Mouse (Mus musculus) C2C12 (cell line): ENCODE data around the gene Clip4. TPM values are rescaled to one million over a fixed set of nuclear protein-coding genes. Genes with fewer than 3 reads are reported as not detected.

Source experiments
- H3K27me3 ChIP-seq: one replicate; pipeline ENCODE4 v1.6.1; 2011; ENCODE audit not compliant: control insufficient read depth, insufficient read depth, insufficient read length
- H3K36me3 ChIP-seq: one replicate; pipeline ENCODE4 v1.6.1; 2011; ENCODE audit not compliant: control insufficient read depth, insufficient read depth
- H3K4me3 ChIP-seq: one replicate; pipeline ENCODE4 v1.5.1; 2011; ENCODE audit warnings: mild to moderate bottlenecking, control low read depth; ENCODE audit not compliant: poor library complexity, insufficient read depth, severe bottlenecking
- H3K79me2 ChIP-seq: one replicate; pipeline ENCODE4 v1.6.1; 2011; ENCODE audit not compliant: control insufficient read depth, insufficient read depth
- H3K79me3 ChIP-seq: one replicate; pipeline ENCODE4 v1.6.1; 2011; ENCODE audit warnings: low read depth, control low read depth
- H3ac ChIP-seq: one replicate; pipeline ENCODE3; 2011; ENCODE audit warnings: low read depth; ENCODE audit not compliant: control insufficient read depth, insufficient read length
- CEBPB ChIP-seq: IDR thresholded peaks from one replicate; pipeline ENCODE4 v1.6.1; 2011; ENCODE audit warnings: low read depth, mild to moderate bottlenecking, control low read depth, moderate library complexity
- CTCF ChIP-seq: IDR thresholded peaks from one replicate; pipeline ENCODE4 v1.5.1; 2011; ENCODE audit not compliant: control insufficient read depth, insufficient read depth, insufficient read length
- FOSL1 ChIP-seq: IDR thresholded peaks from one replicate; pipeline ENCODE4 v1.8.0; 2011; ENCODE audit warnings: mild to moderate bottlenecking, low read length; ENCODE audit not compliant: poor library complexity, insufficient read depth, severe bottlenecking
- MAX ChIP-seq: IDR thresholded peaks from one replicate; pipeline ENCODE4 v1.6.1; 2011; ENCODE audit warnings: mild to moderate bottlenecking, control low read depth
- MYOD1 ChIP-seq: IDR thresholded peaks from one replicate; pipeline ENCODE4 v1.6.1; 2011; ENCODE audit warnings: low read depth; ENCODE audit not compliant: control insufficient read depth, insufficient read length
- MYOG ChIP-seq: IDR thresholded peaks from one replicate; pipeline ENCODE4 v1.6.1; 2011; ENCODE audit not compliant: control insufficient read depth, insufficient read length; ENCODE audit errors: extremely low read depth
- USF1 ChIP-seq: IDR thresholded peaks from one replicate; pipeline ENCODE4 v1.6.1; 2011; ENCODE audit warnings: low read depth, mild to moderate bottlenecking, control low read depth, moderate library complexity
- polyA plus RNA-seq: library from polyadenylated mRNA; unstranded; fragments of >200 nt; fragmentation: generic; extraction: Trizol; gene quantifications from one replicate; pipeline ENCODE4 v1.2.1, GENCODE M21; 2012; ENCODE audit warnings: missing spikeins

Clip4 gene
- polyA plus RNA-seq, 1 experiment = 1.3 TPM

DNA sequence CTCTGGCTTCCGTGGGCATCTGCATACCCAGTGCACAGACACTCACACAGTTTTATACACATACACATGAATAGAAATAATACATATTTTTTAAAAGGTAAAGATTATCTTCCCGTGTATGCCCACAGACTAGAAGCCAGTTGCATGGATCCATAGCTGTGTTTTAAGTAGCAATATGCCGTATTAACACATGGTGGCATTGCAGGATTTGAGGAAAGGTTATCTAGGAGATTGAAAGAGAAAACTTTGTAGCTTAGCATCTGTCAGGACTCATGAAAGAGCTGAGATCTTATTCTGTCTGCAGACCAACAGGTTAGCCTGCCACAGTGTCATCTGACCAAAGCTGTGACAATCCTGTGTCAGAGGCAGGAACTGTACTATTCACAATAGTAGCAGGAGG, 63.7 kb downstream of the Clip4 start:
- H3K79me3 ChIP-seq = no peaks in the 10 kb centered on the region
- TF ChIP-seq MYOD1 (no peak), MAX (no peak), MYOG (no peak), CEBPB (no peak), FOSL1 (no peak), USF1 (no peak), CTCF (no peak)

DNA sequence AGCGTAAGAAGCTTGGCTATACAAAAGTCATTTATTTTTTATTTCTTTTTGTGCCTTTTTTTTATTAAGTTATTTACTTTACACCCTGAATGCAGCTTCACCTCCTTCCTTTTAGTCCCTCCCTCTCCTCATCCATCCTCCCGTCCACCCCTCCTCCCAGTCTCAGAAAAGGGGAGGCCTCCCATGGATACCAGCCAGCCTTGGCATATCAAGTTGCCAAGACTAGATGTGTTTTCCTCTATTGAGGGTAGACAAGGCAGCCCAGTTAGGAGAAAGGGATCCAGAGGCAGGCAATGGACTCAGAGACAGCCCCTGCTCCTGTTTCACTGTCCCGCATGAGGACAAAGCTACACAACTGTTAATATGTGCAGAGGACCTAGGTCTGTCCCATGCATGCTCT, 93.9 kb downstream of the Clip4 start:
- TF ChIP-seq CEBPB (no peak), FOSL1 (no peak), MYOD1 (no peak), USF1 (no peak), MYOG (no peak), MAX (no peak), CTCF (no peak)
- no peak overlapping the region for H3ac ChIP-seq
- H3K79me2 ChIP-seq = no peaks in the 10 kb centered on the region

More for the DNA sequence above, 63.7 kb downstream of the Clip4 start:
- Histone ChIP-seq H3K79me2 (no peaks in the 10 kb centered on the region), H3K4me3 (no peak overlapping the region), H3ac (no peak overlapping the region), H3K27me3 (no peaks in the 10 kb centered on the region), H3K36me3 (no peaks in the 10 kb centered on the region)

DNA sequence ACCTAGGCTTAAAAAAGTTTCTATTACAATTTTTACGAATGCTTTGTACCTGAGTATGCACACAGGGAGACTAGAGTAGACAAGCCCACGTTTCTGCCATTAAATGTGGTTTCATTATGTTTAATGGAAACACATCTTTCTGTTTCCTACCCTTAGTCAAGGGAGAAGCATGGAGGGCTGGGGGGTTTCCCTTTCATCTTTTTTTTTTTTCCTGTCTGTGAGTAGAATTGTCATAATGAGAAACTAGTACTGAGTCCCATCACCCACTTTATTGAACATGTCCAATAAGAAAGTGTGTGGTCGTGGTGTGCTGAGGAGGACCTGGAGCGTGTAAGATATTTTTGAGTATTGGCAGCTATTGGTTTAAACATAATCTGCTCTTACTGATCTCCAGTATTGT, 94.6 kb downstream of the Clip4 start:
- Histone ChIP-seq H3K79me2 (no peaks in the 10 kb centered on the region), H3K27me3 (no peaks in the 10 kb centered on the region), H3K79me3 (no peaks in the 10 kb centered on the region), H3K4me3 (no peak overlapping the region), H3K36me3 (no peaks in the 10 kb centered on the region), H3ac (no peak overlapping the region)
- TF ChIP-seq USF1 = no peak
- TF ChIP-seq FOSL1 = no peak
- no peak for TF ChIP-seq MYOG
- TF ChIP-seq MAX = no peak
- TF ChIP-seq CTCF = no peak
- no peak for TF ChIP-seq MYOD1
- no peak for TF ChIP-seq CEBPB

More for the DNA sequence above, 93.9 kb downstream of the Clip4 start:
- no peaks in the 10 kb centered on the region for H3K36me3 ChIP-seq
- no peaks in the 10 kb centered on the region for H3K79me3 ChIP-seq
- H3K4me3 ChIP-seq = no peak overlapping the region
- no peaks in the 10 kb centered on the region for H3K27me3 ChIP-seq

DNA sequence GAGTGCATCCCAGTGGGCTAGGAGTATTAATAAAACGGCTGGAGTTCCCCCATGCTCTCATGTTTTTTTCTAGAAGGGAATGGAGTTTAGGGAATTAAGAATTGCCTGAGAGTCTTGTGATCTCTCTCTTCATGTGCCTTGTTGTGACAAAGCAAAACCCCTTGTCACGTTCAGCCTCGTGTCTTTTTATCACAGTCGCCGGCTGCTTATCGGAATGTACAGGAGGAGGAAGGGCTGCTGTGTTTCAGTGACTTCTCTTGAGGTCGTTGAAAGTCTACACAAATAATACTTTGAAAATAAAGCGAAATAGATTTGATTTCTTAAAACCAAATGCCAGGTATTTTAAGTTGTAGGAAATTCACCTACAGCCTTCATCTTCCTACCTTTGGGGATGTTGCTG, 95.8 kb downstream of the Clip4 start:
- no peak for TF ChIP-seq USF1
- TF ChIP-seq CEBPB = no peak
- no peak for TF ChIP-seq MAX
- no peak for TF ChIP-seq FOSL1
- no peak for TF ChIP-seq MYOD1
- TF ChIP-seq MYOG = no peak
- TF ChIP-seq CTCF = no peak
- no peaks in the 10 kb centered on the region for H3K36me3 ChIP-seq
- H3K4me3 ChIP-seq = no peak overlapping the region
- no peaks in the 10 kb centered on the region for H3K27me3 ChIP-seq
- no peaks in the 10 kb centered on the region for H3K79me2 ChIP-seq
- H3ac ChIP-seq = no peak overlapping the region
- no peaks in the 10 kb centered on the region for H3K79me3 ChIP-seq

DNA sequence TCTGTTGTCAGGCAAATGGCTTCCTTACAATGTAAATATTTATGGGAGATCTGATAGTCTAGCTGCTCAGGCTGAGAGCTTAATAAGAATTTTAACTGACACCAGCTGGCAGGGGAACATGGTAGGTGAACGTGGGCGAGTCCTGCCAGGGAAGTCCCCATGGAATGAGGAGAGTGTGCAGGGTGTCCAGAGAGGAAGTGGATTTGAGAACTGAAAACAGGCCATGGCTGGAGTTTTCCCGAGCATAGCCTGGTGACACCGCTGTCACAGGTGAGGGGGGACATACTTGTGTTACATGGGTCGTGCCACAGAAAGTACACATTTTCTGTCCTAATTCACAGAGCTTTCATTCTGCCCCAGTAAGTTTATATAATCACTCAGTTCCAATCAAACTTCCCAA, 97.2 kb downstream of the Clip4 start:
- no peak for TF ChIP-seq USF1
- TF ChIP-seq MYOD1 = no peak
- TF ChIP-seq CTCF = no peak
- no peak overlapping the region for H3ac ChIP-seq
- no peaks in the 10 kb centered on the region for H3K36me3 ChIP-seq

DNA sequence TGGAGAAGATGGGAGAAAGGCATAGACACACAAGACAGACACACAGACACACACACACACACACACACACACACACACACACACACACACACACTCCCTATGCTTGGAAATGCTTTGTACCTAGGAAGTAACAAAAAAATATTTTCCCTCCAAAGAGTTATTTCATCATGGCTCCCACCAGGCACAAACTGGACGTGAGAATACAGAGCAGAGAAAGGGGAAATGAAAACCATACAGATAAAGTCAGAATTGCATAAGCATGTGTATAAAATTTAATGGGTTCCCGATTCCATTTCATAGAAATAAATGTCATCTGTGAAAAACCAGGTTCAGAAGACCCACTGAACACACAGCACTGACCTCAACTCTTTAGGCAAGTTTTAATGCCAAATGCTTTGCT, 99.6 kb downstream of the Clip4 start:
- Histone ChIP-seq H3K36me3 (no peaks in the 10 kb centered on the region), H3K79me3 (no peaks in the 10 kb centered on the region), H3K27me3 (no peaks in the 10 kb centered on the region), H3K4me3 (no peak overlapping the region), H3K79me2 (no peaks in the 10 kb centered on the region), H3ac (no peak overlapping the region)
- TF ChIP-seq CEBPB = no peak
- no peak for TF ChIP-seq MAX
- TF ChIP-seq USF1 = no peak
- no peak for TF ChIP-seq MYOG
- TF ChIP-seq MYOD1 = no peak
- TF ChIP-seq CTCF = no peak
- TF ChIP-seq FOSL1 = no peak

More for the DNA sequence above, 97.2 kb downstream of the Clip4 start:
- H3K27me3 ChIP-seq = no peaks in the 10 kb centered on the region
- H3K79me3 ChIP-seq = no peaks in the 10 kb centered on the region
- no peak overlapping the region for H3K4me3 ChIP-seq
- H3K79me2 ChIP-seq = no peaks in the 10 kb centered on the region
